Mouse (Mus musculus): ENCODE data around the gene Hist1h2bb.

- TF ChIP-seq CTCF (IDR thresholded peaks at IDR 0.05; ENCODE audit: low read depth, low read length) (no peak), POLR2A (IDR thresholded peaks at IDR 0.05; ENCODE audit: insufficient read depth, low read length) (no peak), EP300 (IDR thresholded peaks at IDR 0.05; ENCODE audit: insufficient read depth, low read depth, low read length) (no peak)
These were observed 3.3 kb upstream of the Hist1h2bb start for GRCm38 (mm10) chr13:23743215-23743614.

All from ES-Bruce4 (cell line).